Mouse (Mus musculus) erythroblast, embryonic 14.5 days (primary cell): ENCODE data around the gene Synj2.

Experiments
- GATA1 ChIP-seq: IDR thresholded peaks from 2 replicates; pipeline ENCODE4 v1.6.1; 2012; ENCODE audit warnings: low read length, inconsistent platforms, mixed read lengths
- TAL1 ChIP-seq: IDR thresholded peaks from 3 replicates; pipeline ENCODE4 v1.6.1; 2012; ENCODE audit warnings: low read length, inconsistent platforms, mixed read lengths

- TF ChIP-seq TAL1: no peak
- TF ChIP-seq GATA1: no peak
These were observed 29.5 kb upstream of the Synj2 start for GRCm38 (mm10) chr17:5911591-5911990.
